Mouse (Mus musculus) fibroblast of lung, adult 2 months (primary cell): ENCODE measurements around the gene Flt1.
A peak's percentile ranks its signal among the peaks of the same experiment; 100 is the strongest.

Experiments
- DNase-seq: peaks from one replicate; pipeline ENCODE4 v3.0.0-alpha.2; 2011; ENCODE audit warnings: low read depth

Gene Flt1

DNA sequence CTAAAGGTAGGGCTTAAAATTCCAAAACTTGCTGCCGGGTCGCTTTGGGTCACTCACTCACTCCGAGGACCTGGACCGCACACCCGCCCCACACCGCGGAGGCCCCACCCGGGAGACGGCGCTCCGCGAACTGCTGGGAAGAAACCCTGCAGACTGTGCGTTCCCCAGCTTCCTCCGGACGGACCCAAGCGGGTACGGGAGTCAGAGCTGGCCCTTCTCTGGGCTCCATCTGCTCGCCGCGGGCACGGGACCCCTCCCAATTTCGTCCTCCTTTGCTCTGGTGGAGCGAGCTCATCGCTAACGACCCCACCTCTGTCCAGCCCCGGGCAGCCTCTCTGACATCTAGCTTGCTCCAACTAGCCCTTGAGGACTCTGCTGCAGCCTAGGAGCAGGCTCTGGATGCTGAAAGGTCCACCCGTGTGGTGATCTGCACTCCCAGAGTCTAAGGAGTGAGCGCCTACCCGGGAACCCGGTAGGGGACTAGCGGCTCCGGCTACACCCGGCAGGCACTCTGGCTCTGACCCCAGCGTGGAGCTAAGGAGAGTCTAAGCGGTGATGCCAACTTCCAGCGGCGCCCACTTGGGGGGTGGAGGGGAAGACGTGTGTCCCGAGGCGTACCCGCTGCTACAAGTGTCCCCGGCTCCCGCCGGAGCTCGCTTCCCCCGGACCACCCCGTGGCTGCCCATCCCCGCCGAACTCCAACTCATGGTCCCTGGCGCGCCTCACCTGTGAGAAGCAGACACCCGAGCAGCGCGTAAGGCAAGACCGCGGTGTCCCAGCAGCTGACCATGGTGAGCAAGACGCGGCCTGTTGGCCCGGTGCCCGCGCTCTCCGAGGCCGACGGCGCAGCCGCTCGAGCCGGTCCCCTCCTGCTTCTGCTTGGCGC, 623 bp downstream of the Flt1 start:
- no peak for DNase-seq

DNA sequence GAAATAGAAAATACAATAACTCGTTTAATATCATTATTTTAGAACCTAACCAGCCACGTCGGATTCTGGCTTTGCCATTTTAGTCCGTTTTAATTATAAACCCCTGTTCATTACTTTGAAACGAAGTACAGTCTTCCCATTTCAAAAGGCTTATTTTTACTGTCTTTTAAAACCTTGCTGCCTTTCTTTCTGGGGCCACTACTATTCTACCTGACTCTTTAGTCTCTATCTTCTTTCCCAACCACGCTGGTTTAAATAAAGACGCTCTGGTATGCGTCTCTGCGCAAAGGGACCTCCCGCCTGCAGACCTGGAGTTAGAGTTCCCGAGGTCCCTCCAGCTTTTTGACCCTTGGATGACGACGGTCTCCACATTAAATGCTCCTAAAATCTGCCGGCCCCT, 1.4 kb downstream of the Flt1 start:
- no peak for DNase-seq

DNA sequence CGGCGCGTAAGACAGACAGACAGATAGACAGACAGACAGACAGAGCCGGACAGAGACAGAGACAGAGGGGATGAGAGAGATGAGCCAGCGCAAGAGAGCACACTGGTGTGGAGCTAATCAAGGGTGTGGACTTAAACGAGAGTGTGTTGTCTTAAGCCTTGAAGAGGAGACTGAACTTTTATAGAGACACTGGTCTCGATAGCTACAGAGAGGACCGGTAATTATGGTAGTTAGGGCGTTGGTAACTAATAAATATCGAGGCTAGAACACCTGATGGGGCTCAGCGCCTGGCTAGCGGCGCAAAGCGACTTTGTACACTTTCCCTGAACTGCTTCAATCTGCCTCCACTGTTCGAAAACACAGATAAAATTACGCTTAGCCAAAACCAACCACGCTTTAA, 2.0 kb downstream of the Flt1 start:
- DNase-seq: no peak

DNA sequence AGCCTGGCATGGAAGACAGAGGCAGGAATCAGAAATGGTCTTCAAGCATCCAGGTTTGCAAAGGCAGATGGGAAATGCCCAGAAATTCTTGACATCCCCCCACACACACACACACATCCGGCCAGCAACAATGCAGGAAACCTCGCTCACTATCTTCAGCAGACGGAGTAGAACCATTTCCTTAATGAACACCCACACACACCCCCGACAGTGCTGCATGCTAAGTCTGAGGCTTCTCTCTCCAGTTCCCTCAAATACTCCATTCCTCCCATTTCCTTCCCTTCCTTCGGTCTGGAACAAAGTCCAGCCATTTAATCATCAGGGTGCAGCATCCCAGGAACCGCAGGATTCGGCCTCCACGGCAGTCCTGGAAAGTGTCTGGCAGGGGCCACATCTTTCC, 4.4 kb downstream of the Flt1 start:
- DNase-seq: no peak

DNA sequence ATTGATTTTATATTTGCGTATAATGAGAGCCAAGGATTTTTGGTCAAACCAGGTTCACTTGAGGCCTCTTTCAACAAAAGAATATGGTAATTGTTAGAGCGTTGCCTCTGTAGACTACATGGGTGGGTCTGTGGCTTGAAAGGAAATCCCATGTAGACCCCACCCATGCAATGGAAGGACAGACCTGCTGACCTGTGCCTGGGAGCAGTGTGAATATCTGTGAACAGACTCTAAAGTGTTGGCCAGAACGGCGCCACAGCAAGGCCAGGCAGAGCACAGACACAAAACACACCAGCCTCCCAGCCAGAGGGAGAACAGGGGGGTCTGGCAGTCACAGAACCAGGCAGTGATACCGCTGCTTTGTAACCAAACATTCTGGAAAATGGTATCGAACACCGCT, 7.5 kb downstream of the Flt1 start:
- DNase-seq: no peak

DNA sequence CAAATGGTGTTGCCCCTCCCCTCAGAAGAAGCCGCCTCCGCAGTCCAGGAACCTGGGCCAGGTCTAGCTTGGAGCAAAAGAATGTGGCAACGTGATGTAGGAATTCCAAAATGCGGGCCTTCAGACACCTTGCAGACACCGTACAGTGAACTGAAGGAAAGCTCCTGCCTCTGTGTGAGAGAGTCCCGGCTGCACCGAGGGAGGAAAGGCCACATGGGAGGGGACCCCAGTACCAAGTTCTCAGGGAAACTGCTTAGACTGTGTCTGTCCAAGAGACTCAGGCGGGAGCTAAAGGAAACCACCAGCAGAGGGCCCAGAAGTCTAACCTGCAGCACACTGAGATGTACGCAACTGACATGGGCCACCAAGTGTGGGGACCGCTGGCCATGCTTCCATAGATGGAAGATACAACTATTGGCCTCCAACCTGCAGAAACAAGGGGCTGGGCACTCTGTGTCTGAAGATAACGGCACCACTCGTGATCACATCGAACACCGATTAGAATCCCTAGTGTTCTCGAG, 9.1 kb downstream of the Flt1 start:
- no peak for DNase-seq

DNA sequence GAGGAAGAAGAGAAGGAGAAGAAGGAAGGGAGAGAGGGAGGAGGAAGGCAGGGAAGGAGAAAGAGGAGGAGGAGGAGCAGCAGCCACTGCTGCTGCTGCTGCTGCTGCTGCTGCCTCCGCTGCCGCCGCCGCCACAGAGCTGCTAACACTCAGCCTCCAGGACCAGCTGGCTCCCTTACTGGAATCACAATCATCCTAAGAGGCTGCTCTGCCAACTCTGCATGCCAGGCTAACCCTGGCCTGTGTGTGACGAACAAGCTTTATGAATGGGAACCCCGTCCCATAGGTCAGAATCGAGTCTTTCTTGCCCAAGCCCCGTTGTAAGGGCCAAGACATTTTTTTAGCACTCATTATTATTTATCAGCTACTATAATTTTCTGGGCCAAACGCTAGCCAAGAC, 9.5 kb downstream of the Flt1 start:
- DNase-seq: peak; percentile 55

DNA sequence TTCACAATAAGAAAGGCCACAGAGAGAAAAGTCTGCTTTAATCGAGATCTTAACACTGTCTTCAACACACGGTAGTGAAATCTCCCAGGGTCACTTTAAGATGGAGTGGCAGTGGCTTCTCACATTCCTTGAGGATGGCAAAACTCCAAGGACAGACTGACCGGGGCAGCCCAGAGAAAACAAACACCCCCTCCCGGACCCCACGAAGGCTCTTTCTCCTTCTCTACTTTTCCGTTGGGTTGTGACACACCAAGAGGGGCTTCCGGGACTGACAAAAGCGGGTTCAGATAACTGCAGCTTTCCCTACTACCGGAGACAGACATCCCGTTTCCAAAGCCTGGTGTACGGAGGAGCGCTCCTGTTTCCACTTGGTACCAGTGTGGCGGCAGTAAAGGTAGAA, 10.4 kb downstream of the Flt1 start:
- DNase-seq: no peak

DNA sequence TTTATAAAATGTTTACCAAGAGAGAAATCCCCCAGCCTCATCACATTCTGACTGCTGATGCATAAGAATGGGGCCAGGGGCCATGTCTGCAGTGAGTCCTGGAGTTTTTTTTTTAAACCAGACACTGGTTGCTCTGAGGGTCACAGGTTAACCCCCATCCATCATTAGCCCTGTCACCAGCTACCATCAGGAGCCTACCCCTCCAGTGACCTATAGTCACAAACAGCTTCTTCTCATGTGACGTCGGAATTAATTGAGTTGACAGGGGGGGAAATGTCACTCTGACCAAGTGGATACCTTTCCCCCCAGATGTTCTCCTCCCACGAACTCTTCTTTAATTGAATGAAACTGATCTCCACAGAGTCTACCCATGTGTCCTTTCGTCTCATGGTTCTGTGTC, 17.3 kb downstream of the Flt1 start:
- no peak for DNase-seq

DNA sequence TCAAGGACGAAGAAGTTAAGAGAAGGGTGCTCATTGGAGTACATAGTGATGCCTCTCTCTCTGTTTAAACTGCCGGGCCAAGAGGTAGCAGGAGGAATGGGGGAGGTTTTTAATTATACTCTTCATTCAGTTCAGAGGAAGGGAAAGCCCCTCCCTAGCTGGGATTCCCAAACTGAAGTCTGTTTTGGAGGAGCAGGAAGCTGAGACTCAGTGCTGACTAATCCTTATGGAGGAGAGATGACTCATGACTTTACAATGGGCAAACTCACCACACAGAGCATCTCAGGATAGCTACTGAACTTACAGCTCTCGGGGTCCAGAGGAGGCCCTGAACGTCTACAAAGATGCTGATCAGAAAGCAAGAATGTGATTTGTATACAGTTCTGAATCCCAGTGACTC, 18.3 kb downstream of the Flt1 start:
- DNase-seq: no peak

DNA sequence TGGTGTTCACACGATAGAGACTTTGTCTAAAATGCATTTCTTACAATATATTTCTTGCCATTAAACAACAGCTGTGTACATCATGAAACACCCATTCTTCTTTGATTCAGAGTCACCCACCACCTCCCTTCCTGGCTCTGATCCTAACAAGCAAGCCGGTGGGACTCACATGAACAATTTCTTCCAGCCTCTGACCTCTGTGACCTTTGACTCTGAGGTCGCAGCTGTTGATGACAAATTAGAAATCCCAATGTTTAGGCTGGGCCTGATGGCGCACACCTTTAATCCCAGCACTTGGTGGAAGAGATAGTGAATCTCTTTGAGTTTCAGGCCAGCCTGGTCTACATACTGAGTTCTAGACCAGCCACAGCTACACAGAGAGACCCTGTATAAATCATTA, 20.9 kb downstream of the Flt1 start:
- DNase-seq: no peak

DNA sequence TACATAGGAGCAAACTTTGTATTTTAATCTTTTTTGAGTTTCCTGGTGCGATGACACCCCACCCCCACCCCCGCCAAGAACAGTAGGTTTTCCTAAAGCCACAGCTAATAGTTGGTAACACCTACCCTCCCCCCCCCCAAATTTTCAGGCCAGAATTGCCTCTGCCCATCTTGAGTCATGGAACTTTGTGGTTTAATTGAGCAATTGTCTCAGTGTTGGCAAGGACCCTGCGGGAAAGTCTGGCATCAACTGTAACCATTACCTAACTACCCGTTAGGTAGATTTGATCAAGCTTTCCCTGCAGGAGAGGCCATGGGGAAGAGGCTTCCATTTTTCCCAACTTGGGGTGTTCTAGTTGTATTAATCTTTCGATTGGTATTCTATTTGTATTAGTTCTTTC, 23.4 kb downstream of the Flt1 start:
- DNase-seq: peak; percentile 73

DNA sequence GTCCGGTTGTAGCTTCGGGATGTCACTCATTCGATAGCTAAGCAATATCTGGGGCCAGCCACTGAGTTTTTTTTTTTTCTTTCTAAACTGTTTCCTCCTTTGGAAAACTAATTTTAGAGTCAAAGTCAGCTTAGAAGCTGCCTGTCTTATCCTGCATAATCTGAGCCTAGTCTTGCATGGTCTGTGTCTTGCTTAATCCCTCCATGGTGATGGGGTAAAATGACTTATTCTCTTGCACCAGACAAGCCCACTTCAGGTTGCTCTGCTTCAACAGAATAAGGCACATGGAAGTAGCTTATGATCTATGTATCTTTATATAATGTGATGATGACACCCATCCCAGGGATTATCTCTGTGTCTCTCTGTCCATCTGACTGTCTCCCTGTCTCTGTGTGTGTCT, 24.8 kb downstream of the Flt1 start:
- no peak for DNase-seq

DNA sequence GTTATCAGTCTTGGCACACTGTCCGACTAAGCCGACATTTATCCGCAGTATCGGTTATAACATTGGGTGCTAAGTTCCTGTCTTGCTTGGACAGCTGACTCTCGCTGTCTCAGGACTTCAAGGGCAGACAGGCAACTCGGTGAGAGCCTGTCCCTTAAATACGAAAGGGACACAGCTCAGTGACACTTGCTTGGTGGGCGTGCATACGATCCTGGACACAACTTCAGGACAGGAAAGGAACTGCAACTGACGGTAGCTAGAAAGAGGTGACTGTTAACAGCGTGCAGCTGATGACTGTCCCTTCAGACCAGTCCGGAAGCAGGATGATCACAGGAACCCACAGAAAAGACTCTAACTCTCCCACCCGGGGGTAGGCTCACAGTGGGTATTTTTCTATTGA, 27.8 kb downstream of the Flt1 start:
- DNase-seq: no peak

DNA sequence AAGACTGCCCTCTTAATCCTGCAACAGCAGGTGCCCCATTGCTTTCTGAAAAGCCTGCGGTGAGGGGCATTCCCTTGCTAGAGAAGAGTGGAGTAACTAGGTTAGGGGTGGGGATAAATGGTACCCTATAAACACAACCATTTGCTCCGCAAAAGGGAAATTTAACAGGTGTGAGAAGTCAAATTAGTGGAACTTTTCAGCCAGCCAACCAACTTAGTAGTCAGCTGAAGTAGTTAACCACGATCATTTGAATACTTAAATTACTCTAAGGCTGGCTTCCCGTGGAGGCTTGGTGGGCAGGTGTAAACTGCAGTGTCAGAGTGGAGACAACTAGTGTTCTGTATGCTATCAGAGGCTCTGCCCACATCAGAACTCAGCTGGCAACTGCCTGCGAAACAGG, 28.6 kb downstream of the Flt1 start:
- no peak for DNase-seq

DNA sequence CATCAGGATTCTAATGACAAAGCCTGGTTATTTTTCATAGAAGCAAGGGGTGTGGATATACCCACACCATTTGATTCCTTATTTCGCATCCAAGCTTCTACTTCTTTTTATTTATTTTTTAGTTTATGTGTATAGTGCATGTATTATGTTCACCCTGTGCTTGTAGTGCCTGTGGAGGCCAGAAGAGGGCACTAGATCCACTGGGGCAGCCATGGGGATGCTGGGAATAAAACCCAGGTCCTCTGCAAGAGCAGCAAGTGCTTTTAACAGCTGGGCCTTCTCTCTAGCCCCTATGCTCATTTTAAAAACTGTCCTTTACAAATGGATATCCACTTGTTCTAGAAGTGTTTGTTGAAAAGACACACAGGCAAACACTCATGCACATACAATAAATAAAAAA, 33.2 kb downstream of the Flt1 start:
- no peak for DNase-seq

DNA sequence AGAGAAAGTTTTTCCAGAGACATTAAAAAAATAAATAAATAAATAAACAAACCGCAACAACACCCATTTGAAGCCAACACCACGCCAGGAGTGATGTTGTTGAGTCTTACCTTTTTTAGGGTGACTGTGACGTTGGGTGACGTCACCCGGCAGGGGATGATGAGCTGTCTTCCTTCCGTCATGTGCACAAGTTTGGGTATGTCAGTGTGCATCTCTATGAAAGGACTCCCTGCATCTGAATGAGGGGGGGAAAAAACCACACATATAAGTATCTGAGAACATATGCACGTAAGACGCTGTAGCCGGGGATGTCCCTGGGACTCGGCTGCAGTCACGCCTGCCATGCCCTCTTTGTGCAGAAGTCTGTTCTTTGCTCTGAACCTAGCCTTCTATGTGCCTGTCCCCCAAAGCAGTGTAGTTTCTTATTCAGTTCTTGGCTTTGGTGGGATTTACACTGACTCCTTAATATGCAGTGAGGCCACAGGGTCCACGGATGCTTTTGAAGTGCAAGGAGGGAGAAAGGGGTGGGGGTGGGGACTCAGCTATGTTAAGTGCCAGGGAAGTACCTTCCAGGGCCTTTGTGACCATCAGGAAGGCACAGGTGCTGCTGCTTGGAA, 42.0 kb downstream of the Flt1 start:
- no peak for DNase-seq

DNA sequence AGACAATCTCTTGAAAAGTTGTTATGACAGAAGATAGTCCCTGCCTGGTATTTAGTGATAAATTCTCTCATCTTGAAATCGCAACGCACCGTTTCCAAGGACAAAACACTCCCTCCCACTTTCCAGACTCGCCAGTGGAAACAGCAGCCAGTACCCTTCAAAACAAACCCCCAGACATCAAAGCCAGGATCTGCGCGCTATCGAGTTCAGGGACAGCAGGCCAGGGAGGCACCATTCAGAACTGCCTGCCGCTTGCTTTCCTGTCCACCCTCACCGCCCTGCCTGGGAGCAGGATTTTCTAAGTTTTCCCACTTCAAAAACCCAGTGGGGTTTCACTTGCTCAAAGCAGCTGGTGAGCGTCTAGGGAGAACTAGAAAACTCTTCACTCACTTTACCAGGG, 44.6 kb downstream of the Flt1 start:
- DNase-seq: no peak

DNA sequence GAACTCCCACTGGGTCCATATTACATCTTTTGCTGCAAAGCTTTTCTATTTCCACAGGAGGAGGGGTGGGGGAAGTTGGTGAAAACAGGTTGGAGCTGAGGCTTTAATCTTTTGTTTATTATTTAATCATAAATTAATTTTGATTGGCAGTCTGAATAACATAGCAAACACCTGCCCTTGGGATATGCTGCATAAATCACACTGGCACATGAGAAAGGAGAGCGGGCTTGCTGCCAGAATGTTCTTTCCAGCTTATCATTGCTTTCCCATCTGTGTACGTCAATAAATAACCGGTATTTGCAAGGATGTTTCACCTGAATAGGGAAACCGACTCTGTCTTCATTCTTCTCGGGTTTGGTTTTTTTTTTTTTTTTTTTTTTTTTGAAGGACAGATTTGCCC, 45.1 kb downstream of the Flt1 start:
- DNase-seq: no peak

DNA sequence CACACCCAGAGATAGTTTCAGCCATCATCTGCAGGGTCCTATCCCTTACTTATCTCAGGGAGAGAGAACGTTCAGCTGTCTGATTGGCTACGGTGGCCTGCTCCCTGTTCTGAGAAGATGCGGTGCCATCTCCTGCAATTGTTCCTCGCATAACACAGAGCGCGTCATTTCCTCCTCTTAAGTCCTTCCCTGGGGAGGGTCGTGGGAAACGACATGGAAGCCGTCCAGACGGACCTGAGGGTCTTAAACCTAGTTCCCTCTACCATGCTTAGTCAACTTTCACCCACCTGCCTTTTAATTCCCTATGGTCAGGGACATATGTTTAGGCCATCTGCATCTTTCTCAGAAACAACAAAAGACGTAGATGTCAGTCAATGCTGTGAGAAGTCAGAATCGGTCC, 46.5 kb downstream of the Flt1 start:
- no peak for DNase-seq

DNA sequence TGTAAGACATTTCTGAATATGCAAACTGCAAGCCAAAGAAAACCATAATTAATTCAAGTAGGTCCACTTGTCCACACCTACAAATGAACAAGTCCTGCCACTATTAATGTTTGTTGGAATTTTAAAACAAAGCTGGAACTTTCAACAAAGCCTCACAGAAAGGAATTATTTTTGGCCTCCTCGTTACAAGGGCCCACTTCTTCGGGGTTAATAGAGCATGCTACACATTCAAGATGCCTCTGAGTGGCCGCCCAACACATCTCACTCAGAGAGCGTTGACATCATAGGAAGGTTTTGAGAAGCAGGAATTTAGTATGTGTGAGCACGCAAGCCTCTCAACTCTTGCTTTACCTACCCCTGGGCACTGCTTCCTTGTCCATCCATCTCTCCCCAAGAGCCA, 50.0 kb downstream of the Flt1 start:
- DNase-seq: no peak

DNA sequence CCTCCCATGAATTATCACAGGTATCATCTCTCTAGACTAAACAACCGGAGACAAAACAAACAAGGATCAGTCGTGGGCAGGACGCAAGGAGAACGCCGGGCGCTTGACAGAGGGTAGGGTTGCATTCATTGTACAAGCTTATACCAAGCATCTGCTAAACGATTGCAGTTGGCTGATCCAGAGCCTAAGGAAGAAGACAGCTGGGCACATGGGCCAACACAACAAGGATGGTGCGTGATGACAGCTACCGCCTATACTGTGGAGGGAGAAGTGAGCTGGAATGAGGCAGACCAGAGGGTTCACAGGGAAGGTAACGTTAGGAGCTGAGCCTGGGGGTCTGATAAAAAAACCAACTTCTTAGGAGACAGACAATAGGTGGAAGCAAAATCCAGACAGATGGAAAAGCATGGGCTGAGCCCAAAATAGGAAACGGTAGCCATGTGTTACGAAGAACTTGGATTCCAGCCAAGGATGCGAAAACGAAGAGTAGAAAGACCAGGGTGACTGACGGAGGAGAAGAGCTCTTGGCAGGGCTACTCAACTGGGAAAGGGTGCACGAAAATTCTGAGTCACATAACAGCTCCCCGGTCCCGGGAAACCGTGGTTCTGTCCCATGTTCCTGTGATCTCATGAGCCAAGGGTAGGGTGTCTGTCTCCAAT, 53.9 kb downstream of the Flt1 start:
- DNase-seq: no peak

DNA sequence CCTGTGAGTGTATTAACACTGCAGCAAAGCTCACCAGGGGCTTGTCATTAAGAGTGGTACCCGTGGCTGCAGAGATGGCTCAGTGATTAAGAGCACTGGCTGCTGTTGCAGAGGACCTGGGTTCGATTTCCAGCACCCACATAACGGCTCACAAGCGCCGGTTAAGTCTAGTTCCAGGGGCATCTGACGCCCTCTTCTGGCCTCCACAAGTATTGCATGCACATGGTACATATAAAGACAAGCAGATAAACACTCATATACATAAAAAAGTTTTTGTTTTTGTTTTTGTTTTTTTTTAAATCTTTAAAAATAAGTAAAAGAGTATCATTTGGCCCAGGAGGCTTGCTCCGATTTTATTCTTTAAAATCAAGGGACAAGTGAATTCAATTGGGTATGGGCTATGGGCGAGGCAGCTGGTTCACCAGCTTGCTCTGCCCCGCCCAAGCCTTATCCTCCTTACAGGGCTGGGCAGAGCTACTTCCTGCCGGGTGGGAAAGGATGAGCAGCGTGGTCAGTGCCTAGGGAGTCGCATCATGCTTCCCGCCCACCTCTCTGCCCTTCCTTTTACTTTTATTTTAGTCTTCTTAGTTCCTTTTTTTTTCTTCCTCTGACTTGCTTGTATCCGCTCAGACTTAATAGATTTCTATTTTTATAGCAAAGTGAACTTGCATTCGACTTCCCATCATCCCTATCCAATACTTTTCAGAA, 57.0 kb downstream of the Flt1 start:
- no peak for DNase-seq
